Mouse (Mus musculus) CH12.LX (cell line): Measurements from ENCODE around the gene B4gat1. TPM values are rescaled to one million over a fixed set of nuclear protein-coding genes. Genes with fewer than 3 reads are reported as not detected.

Experiments used
- DNase-seq: peaks from one replicate; pipeline ENCODE4 v3.0.0-alpha.2; 2013; ENCODE audit errors: extremely low read depth
- H3K27ac ChIP-seq: 2 replicates; pipeline ENCODE4 v1.5.1; 2012; ENCODE audit warnings: low read depth, mild to moderate bottlenecking, control low read depth, moderate library complexity; ENCODE audit not compliant: insufficient read depth
- H3K27me3 ChIP-seq: replicated peaks from 2 replicates; pipeline ENCODE3; 2012; ENCODE audit warnings: inconsistent platforms
- H3K36me3 ChIP-seq, 2 experiments: replicated peaks in 1 of 2; 2 replicates each; pipeline versions ENCODE3 to v1.6.1; 2012; ENCODE audit warnings: inconsistent platforms in 1 of 2, low read length in 1 of 2, mild to moderate bottlenecking in 1 of 2, mixed read lengths in 1 of 2, moderate library complexity in 1 of 2; ENCODE audit not compliant: control insufficient read depth in 1 of 2, insufficient read depth in 1 of 2
- H3K4me1 ChIP-seq, 2 experiments: 2 replicates each; pipeline ENCODE4 v1.6.1; 2012; ENCODE audit warnings: inconsistent platforms in 1 of 2, moderate library complexity in 1 of 2; ENCODE audit not compliant: insufficient read depth in 2 of 2, control insufficient read depth in 1 of 2
- H3K4me2 ChIP-seq: 2 replicates; pipeline ENCODE4 v1.6.1; 2012; ENCODE audit warnings: low read depth, mild to moderate bottlenecking, control low read depth; ENCODE audit not compliant: poor library complexity, insufficient read depth, severe bottlenecking
- H3K4me3 ChIP-seq, 3 experiments: fragments of 150-350 bp in 1 of 3; sonication (generic) in 1 of 3; replicated peaks in 1 of 3; 2 replicates each; pipeline versions ENCODE3 to v1.5.1; 2011 to 2012; ENCODE audit warnings: low read depth in 2 of 3, low read length in 2 of 3, mild to moderate bottlenecking in 2 of 3, moderate library complexity in 2 of 3, control low read depth in 1 of 3, improper control_type of control experiment in 1 of 3, inconsistent platforms in 1 of 3, mixed read lengths in 1 of 3; ENCODE audit not compliant: poor library complexity in 1 of 3
- H3K79me2 ChIP-seq: replicated peaks from 2 replicates; pipeline ENCODE4 v1.6.1; 2012; ENCODE audit warnings: mild to moderate bottlenecking, moderate library complexity; ENCODE audit not compliant: control insufficient read depth, poor library complexity, insufficient read depth, severe bottlenecking; ENCODE audit errors: extremely low read depth
- H3K9ac ChIP-seq: 2 replicates; pipeline ENCODE4 v1.6.1; 2012; ENCODE audit warnings: low read depth, mild to moderate bottlenecking, control low read depth, moderate library complexity; ENCODE audit not compliant: insufficient read depth
- H3K9me3 ChIP-seq: replicated peaks from 2 replicates; pipeline ENCODE3; 2012; ENCODE audit warnings: low read length, inconsistent platforms, mixed read lengths
- BHLHE40 ChIP-seq: IDR thresholded peaks from 2 replicates; pipeline ENCODE4 v1.6.1; 2011; ENCODE audit warnings: mild to moderate bottlenecking, low read depth, low read length, improper control_type of control experiment
- CHD2 ChIP-seq: IDR thresholded peaks from 2 replicates; pipeline ENCODE4 v1.6.1; 2011; ENCODE audit warnings: low read length, improper control_type of control experiment
- CTCF ChIP-seq, 2 experiments: IDR thresholded peaks in 1 of 2; conservative IDR thresholded peaks in 1 of 2; 2 replicates each; pipeline ENCODE4 v1.5.1; 2011 to 2012; ENCODE audit warnings: low read depth in 2 of 2, low read length in 2 of 2, improper control_type of control experiment in 1 of 2, inconsistent platforms in 1 of 2, mild to moderate bottlenecking in 1 of 2, moderate library complexity in 1 of 2
- ELF1 ChIP-seq: IDR thresholded peaks from 2 replicates; pipeline ENCODE4 v1.6.1; 2014; ENCODE audit warnings: low read depth, mild to moderate bottlenecking, inconsistent platforms, low read length, improper control_type of control experiment
- ETS1 ChIP-seq: conservative IDR thresholded peaks from 2 replicates; pipeline ENCODE4 v1.6.1; 2012; ENCODE audit warnings: low read depth, mild to moderate bottlenecking, inconsistent platforms, low read length, improper control_type of control experiment, moderate library complexity
- IRF4 ChIP-seq: IDR thresholded peaks from 2 replicates; pipeline ENCODE4 v1.6.1; 2014; ENCODE audit warnings: low read depth, mild to moderate bottlenecking, inconsistent platforms, low read length, improper control_type of control experiment
- JUN ChIP-seq: IDR thresholded peaks from 2 replicates; pipeline ENCODE4 v1.6.1; 2011; ENCODE audit warnings: low read depth, mild to moderate bottlenecking, low read length, improper control_type of control experiment, moderate library complexity; ENCODE audit not compliant: insufficient read depth
- JUND ChIP-seq: conservative IDR thresholded peaks from 2 replicates; pipeline ENCODE4 v1.6.1; 2011; ENCODE audit warnings: low read depth, low read length, improper control_type of control experiment
- KAT2A ChIP-seq: IDR thresholded peaks from 2 replicates; pipeline ENCODE4 v1.6.1; 2012; ENCODE audit warnings: low read length, improper control_type of control experiment, inconsistent platforms; ENCODE audit not compliant: insufficient replicate concordance
- MAFK ChIP-seq: IDR thresholded peaks from 2 replicates; pipeline ENCODE4 v1.6.1; 2011; ENCODE audit warnings: low read length, improper control_type of control experiment; ENCODE audit not compliant: insufficient replicate concordance
- MAX ChIP-seq: IDR thresholded peaks from 2 replicates; pipeline ENCODE4 v1.6.1; 2011; ENCODE audit warnings: low read length, improper control_type of control experiment
- MXI1 ChIP-seq: IDR thresholded peaks from 2 replicates; pipeline ENCODE4 v1.6.1; 2011; ENCODE audit warnings: mild to moderate bottlenecking, low read depth, low read length, improper control_type of control experiment
- MYC ChIP-seq: IDR thresholded peaks from 2 replicates; pipeline ENCODE4 v1.6.1; 2011; ENCODE audit warnings: low read depth, mild to moderate bottlenecking, improper control_type of control experiment, low read length
- NRF1 ChIP-seq: IDR thresholded peaks from 2 replicates; pipeline ENCODE4 v1.6.1; 2014; ENCODE audit warnings: low read depth, mild to moderate bottlenecking, inconsistent platforms, low read length, improper control_type of control experiment, moderate library complexity
- PAX5 ChIP-seq: IDR thresholded peaks from 2 replicates; pipeline ENCODE4 v1.6.1; 2012; ENCODE audit warnings: low read length, inconsistent platforms, mixed read lengths
- POLR2AphosphoS2 ChIP-seq: IDR thresholded peaks from 2 replicates; pipeline ENCODE4 v1.6.1; 2011; ENCODE audit warnings: low read depth, low read length, improper control_type of control experiment
- SIN3A ChIP-seq: IDR thresholded peaks from 2 replicates; pipeline ENCODE4 v1.6.1; 2012; ENCODE audit warnings: low read length, improper control_type of control experiment, inconsistent platforms
- TBP ChIP-seq: conservative IDR thresholded peaks from 2 replicates; pipeline ENCODE4 v1.6.1; 2011; ENCODE audit warnings: low read depth, low read length, improper control_type of control experiment
- TCF12 ChIP-seq: IDR thresholded peaks from 2 replicates; pipeline ENCODE4 v1.6.1; 2014; ENCODE audit warnings: low read depth, mild to moderate bottlenecking, inconsistent platforms, low read length, improper control_type of control experiment
- UBTF ChIP-seq: IDR thresholded peaks from 2 replicates; pipeline ENCODE4 v1.6.1; 2012; ENCODE audit warnings: low read depth, mild to moderate bottlenecking, inconsistent platforms, low read length, improper control_type of control experiment, moderate library complexity
- USF2 ChIP-seq: conservative IDR thresholded peaks from 2 replicates; pipeline ENCODE4 v1.6.1; 2011; ENCODE audit warnings: low read depth, low read length, improper control_type of control experiment
- ZKSCAN1 ChIP-seq: IDR thresholded peaks from 2 replicates; pipeline ENCODE4 v1.6.1; 2012; ENCODE audit warnings: low read depth, inconsistent platforms, low read length, improper control_type of control experiment, borderline replicate concordance
- ZMIZ1 ChIP-seq: IDR thresholded peaks from 2 replicates; pipeline ENCODE4 v1.6.1; 2012; ENCODE audit warnings: low read depth, mild to moderate bottlenecking, inconsistent platforms, low read length, improper control_type of control experiment
- dilution Hi-C: fragments of 300-500 bp; cut with MboI; formaldehyde crosslinking; loops from 2 replicates; pipeline ENCODE4 v1.14.3; 2020; ENCODE audit warnings: low sequenced_read_pairs; ENCODE audit not compliant: extremely low pct_unique_long_range_greater_than_20kb, extremely low pct_ligation_motif_present
- in situ Hi-C: fragments of 300-500 bp; cut with MboI; formaldehyde crosslinking; loops from 3 replicates; pipeline ENCODE4 v1.14.3; 2019; ENCODE audit warnings: low sequenced_read_pairs, low pct_ligation_motif_present, low pct_unique_long_range_greater_than_20kb, mixed read lengths
- polyA plus RNA-seq: library from polyadenylated mRNA; unstranded; fragments of >175 nt; gene quantifications from 2 replicates; pipeline ENCODE4 v1.2.1, GENCODE M21; 2012; ENCODE audit warnings: low read depth; ENCODE audit not compliant: insufficient read length
- total RNA-seq, 2 experiments: library from RNA; depleted of rRNA; stranded (reverse); fragments of 300-350 nt in 1 of 2; fragments of >200 nt in 1 of 2; gene quantifications; 2 replicates each; pipeline ENCODE4 v1.2.3; 2012 to 2014

The B4gat1 gene
- total and polyA plus RNA-seq, 3 experiments: 5.2 to 12.1 (median 6.9) TPM

DNA sequence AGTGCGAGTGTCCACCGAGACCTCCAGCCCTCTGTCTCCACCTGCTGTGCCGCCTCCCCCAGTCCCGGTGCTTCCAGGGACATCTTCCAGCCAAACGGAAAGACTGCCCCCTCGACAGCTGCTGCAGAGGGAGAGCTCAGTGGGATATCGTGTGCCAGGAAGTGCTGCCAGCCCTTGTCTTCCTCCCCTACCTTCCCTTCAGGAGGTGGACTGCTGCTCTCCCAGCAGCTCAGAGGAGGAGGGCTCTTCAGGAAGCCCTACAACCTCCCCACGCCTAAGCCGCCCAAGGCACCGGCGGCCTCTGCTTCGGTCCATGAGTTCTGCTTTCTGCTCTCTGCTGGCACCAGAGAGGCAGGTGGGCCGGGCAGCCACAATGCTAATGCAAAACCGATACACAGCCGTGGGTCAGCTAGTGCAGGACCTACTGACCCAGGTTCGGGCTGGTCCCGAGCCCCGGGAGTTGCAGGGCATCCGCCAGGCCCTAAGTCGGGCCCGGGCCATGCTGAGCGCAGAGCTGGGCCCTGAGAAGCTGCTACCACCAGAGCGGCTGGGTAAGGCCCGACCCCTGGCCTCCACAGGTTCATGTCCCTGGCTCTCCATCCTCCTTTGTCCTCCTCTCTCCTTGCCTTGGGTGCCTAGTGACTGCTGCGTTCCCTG lies 13.7 kb downstream of the B4gat1 start:
- H3K4me3 ChIP-seq: no peak overlapping the region
- H3K79me2 ChIP-seq: no peaks in the 10 kb centered on the region
- no peak for DNase-seq
- no peak overlapping the region for H3K9ac ChIP-seq
- no peak for TF ChIP-seq MYC
- no peak for TF ChIP-seq JUND
- no peak for TF ChIP-seq POLR2AphosphoS2
- no peak for TF ChIP-seq NRF1
- TF ChIP-seq MAFK: no peak
- TF ChIP-seq KAT2A: no peak
- TF ChIP-seq CTCF (conservative IDR thresholded peaks at IDR 0.05 in 1 of 2, IDR thresholded peaks at IDR 0.05 in 1 of 2; ENCODE audit: low read depth in 2 of 2, low read length in 2 of 2): no peak
- TF ChIP-seq, all 38 proteins: peak for 0
- Histone ChIP-seq H3K4me2 (no peak overlapping the region), H3K4me1 (peaks cover 12 to 19% of the 10 kb centered on the region in 2 experiments), H3K36me3 (peaks cover 23 to 71% of the 10 kb centered on the region in 2 experiments), H3K27me3 (no peaks in the 10 kb centered on the region), H3K27ac (no peak overlapping the region), H3K9me3 (no peaks in the 10 kb centered on the region)
- in situ Hi-C loops: no loop called here
- dilution Hi-C loops: no loop called here

DNA sequence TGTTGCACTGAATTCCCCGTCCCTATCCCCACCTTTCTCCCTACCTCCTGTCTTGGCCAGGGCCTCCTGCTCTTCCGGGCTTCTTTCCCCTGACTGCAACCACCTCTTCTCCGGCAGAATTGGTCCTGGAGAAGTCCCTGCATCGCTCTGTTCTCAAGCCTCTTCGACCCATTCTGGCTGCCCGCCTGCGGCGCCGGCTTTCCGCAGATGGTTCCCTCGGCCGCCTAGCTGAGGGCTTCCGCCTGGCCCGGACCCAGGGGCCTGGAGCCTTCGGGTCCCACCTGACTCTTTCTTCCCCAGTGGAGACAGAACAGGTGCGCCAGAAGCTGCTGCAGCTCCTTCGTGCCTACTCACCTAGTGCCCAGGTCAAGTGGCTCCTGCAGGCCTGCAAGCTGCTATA lies 14.2 kb downstream of the B4gat1 start:
- H3K36me3 ChIP-seq: peaks cover 17 to 67% of the 10 kb centered on the region in 2 experiments
- in situ Hi-C loops: no loop called here
- no peak overlapping the region for H3K9ac ChIP-seq
- H3K4me1 ChIP-seq: peaks cover 12 to 19% of the 10 kb centered on the region in 2 experiments
- DNase-seq: no peak
- no peak overlapping the region for H3K27ac ChIP-seq
- no peak overlapping the region for H3K4me3 ChIP-seq
- H3K79me2 ChIP-seq: no peaks in the 10 kb centered on the region
- H3K9me3 ChIP-seq: no peaks in the 10 kb centered on the region
- TF ChIP-seq ZMIZ1 (no peak), ELF1 (no peak), TCF12 (no peak), ETS1 (no peak), MXI1 (no peak), TBP (no peak), POLR2AphosphoS2 (no peak), JUND (no peak), CHD2 (no peak), MAX (no peak), SIN3A (no peak), JUN (no peak), ZKSCAN1 (no peak), NRF1 (no peak), PAX5 (no peak), BHLHE40 (no peak), IRF4 (no peak), USF2 (no peak), UBTF (no peak)
- dilution Hi-C loops: no loop called here
- H3K27me3 ChIP-seq: no peaks in the 10 kb centered on the region
- H3K4me2 ChIP-seq: no peak overlapping the region
